Mouse (Mus musculus) stomach, embryonic 16.5 days (tissue): ENCODE measurements at regions not wholly inside any gene's neighbourhood (a gene's known extent, or its start where the extent isn't known, plus 50 kb on each side); places are given as distances from the start of the nearest gene placed in this dataset.

Source experiments
- ATAC-seq: fragments of 200-750 bp; cut with Nextera tagmentation; 2 replicates; pipeline ENCODE4 v1.8.0; 2017; ENCODE audit warnings: moderate number of reproducible peaks, moderate TSS enrichment; ENCODE audit not compliant: insufficient read depth, low FRiP score
- H3K27ac ChIP-seq: fragments of 300-500 bp; sonication (generic); 2 replicates; pipeline ENCODE4 v1.5.1; 2014; ENCODE audit warnings: low read length
- H3K27me3 ChIP-seq: fragments of 300-500 bp; sonication (generic); 2 replicates; pipeline ENCODE4 v1.6.1; 2014; ENCODE audit warnings: low read length, control low read depth, mixed read lengths; ENCODE audit not compliant: control insufficient read depth, insufficient read depth
- H3K36me3 ChIP-seq: fragments of 300-500 bp; sonication (generic); 2 replicates; pipeline ENCODE4 v1.6.1; 2014; ENCODE audit warnings: low read length; ENCODE audit not compliant: control insufficient read depth, insufficient read depth
- H3K4me1 ChIP-seq: fragments of 300-500 bp; sonication (generic); 2 replicates; pipeline ENCODE4 v1.6.1; 2014; ENCODE audit warnings: low read length, control low read depth, mixed read lengths; ENCODE audit not compliant: control insufficient read depth, insufficient read depth
- H3K4me2 ChIP-seq: fragments of 300-500 bp; sonication (generic); 2 replicates; pipeline ENCODE4 v1.6.1; 2014; ENCODE audit warnings: low read depth, low read length, mixed read lengths
- H3K4me3 ChIP-seq: fragments of 300-500 bp; sonication (generic); replicated peaks from 2 replicates; pipeline ENCODE4 v1.5.1; 2014; ENCODE audit warnings: mild to moderate bottlenecking, low read length
- H3K9ac ChIP-seq: fragments of 300-500 bp; sonication (generic); 2 replicates; pipeline ENCODE4 v1.6.1; 2014; ENCODE audit warnings: low read length
- H3K9me3 ChIP-seq: fragments of 300-500 bp; sonication (generic); replicated peaks from 2 replicates; pipeline ENCODE4 v1.6.1; 2016; ENCODE audit warnings: low read length, control low read depth; ENCODE audit not compliant: control insufficient read depth
- WGBS: fragments of 180-500 bp; shearing (Covaris S2); extraction: QIAGEN DNeasy Blood & Tissue Kit; methylation state at CpG from one replicate; pipeline ENCODE4 v1.1.7; 2014; 5-methylcytosine and 5-hydroxymethylcytosine counted together

DNA sequence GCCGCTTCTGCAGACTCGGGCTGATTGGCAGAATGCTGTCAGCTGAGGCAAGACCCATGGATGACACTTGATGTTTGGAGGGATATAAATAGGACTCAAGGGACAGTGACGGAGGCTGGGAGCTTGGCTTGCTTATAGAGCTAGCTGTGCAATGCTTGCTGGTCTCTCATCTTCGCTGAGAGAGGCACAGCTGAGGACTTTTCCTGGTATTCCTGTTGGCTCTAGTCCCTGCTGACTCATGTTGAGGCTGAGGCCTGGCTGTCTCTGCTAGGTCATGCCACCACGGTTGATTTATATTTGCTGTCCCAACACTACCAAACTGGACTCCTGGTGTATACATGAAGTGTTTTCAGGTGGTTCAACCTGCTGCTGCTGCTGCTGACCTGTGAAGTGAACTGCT lies 419.6 kb upstream of the Meis1 start:
- Histone ChIP-seq H3K27ac (no peak overlapping the region), H3K4me1 (no peaks in the 10 kb centered on the region), H3K36me3 (no peaks in the 10 kb centered on the region), H3K4me3 (no peak overlapping the region), H3K9me3 (no peaks in the 10 kb centered on the region), H3K27me3 (no peaks in the 10 kb centered on the region), H3K4me2 (no peak overlapping the region), H3K9ac (no peak overlapping the region)
- ATAC-seq: no peak
- 87% methylated on average over 5 of the region's 5 CpGs for WGBS

DNA sequence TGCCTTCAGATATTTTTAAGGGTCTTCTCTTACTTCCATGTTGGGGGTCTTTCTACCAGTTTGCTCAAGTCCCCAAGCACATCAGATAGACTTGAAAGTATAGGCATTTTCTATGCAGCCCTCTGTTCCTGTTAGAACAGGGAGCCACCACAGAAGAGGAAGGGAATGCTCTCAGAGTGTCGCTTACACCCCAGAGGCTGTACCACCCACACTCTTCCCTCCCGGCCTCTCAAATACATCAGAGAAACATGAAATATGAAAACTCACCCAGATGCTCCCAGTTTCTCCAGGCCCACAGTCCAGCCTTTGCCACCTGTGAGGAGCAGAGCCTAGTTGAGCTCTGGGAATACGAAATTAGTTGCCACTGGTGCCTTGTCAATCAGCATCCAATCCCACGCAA lies 423.2 kb upstream of the Meis1 start:
- H3K4me1 ChIP-seq: no peaks in the 10 kb centered on the region
- 84% methylated on average over 4 of the region's 4 CpGs for WGBS
- ATAC-seq: no peak
- no peak overlapping the region for H3K9ac ChIP-seq
- H3K4me2 ChIP-seq: no peak overlapping the region
- H3K4me3 ChIP-seq: no peak overlapping the region
- no peaks in the 10 kb centered on the region for H3K27me3 ChIP-seq
- no peaks in the 10 kb centered on the region for H3K36me3 ChIP-seq
- no peaks in the 10 kb centered on the region for H3K9me3 ChIP-seq
- H3K27ac ChIP-seq: no peak overlapping the region

DNA sequence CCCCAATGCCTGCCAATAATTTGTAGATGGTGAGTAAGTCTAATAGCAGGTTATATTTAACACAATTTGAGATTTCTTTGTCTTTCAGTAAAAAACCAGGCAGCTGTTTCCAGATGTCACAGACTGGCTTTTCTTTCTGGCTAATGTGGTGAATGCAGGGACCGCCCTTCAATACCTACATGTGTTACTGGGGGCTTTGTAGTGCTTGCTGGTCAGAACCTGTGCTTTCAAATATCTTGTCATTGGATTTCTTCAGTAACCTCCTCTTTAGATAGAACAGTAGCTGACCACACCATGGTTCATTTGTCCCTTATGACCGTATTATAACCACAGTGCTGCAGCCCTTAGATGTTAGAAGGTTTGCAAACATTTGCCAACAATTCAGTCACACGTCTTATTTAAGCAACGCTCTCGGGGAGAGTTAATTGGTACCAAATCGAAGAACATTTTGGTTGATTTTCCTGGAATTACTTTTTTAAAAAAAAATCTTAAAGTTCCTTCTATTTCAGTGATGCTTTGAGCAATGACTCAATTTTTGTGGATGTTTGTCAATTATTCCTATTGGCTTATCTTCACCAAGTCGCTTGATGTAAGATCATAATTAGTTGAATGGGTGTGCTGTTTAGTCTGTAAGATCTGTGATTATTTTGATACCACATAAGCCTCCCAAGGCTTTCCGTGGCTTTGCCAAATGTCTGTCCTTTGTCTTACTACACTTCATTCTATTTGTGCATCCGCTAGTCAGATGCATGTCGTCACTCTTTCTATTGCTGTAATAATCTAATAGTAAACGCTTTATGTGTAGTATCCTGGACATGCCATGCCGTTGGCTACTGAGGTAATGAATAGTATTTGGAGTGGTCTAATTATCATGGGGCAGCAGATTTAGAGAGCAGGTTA lies 436.9 kb upstream of the Meis1 start:
- 87% methylated on average over 12 of the region's 12 CpGs for WGBS
- ATAC-seq: no peak
- no peaks in the 10 kb centered on the region for H3K9me3 ChIP-seq
- H3K4me1 ChIP-seq: no peaks in the 10 kb centered on the region
- H3K36me3 ChIP-seq: no peaks in the 10 kb centered on the region
- no peak overlapping the region for H3K4me3 ChIP-seq
- no peak overlapping the region for H3K27ac ChIP-seq
- no peak overlapping the region for H3K4me2 ChIP-seq
- no peak overlapping the region for H3K9ac ChIP-seq
- no peaks in the 10 kb centered on the region for H3K27me3 ChIP-seq

DNA sequence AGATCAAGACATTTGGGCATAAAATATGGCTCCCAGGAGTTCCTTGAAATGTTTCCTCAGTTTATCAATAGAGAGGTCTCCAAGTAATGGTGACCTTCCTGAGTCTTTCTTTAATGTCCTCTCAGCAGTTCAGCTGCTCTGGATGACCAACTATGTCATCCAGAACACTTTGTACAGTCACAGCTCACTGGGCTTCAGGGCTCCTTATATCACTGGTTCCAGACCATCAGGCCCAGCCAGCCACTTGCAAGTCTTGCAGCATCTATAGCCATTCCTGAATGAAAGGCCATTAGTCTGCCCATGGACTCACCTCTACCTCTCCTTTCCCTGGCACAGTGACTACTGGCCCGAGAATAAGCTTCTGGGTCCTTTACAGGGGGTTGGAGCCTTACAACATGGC lies 437.8 kb upstream of the Meis1 start:
- Histone ChIP-seq H3K9me3 (no peaks in the 10 kb centered on the region), H3K4me1 (no peaks in the 10 kb centered on the region), H3K27ac (no peak overlapping the region), H3K4me3 (no peak overlapping the region), H3K4me2 (no peak overlapping the region), H3K27me3 (no peaks in the 10 kb centered on the region), H3K36me3 (no peaks in the 10 kb centered on the region), H3K9ac (no peak overlapping the region)
- no peak for ATAC-seq
- 76% methylated on average over 1 of the region's 1 CpGs for WGBS

DNA sequence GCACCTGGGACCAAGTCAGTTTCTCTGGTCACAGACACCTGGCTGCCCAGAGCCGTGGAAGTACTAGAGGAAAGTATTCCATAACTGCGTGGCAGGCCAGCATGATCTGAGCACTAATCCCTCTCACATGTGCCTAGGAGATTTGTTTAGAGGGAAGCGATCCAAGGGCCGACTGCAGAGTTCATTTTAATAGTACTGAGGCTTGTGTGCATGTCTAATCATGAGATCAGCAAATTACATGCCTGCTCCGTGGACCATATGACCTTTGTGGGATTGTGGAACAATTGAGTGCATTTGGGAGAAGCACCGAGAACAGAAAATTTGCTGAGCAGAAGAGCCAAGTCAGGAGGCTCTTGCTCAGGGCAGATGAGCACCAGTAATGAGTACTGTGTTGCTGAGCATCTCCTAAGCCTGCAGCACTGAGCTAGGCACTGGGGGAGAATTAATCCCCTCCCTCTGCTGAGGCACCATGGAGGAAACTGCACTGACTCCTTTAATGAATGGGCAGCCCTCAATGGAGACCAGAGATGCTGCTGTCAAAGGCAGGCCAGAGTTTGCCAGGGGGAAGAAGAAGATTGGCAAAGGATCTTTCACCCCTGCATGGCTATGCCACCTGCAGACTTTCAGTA lies 445.1 kb upstream of the Meis1 start:
- H3K4me1 ChIP-seq: no peaks in the 10 kb centered on the region
- WGBS: 56% methylated on average over 6 of the region's 6 CpGs
- H3K27ac ChIP-seq: no peak overlapping the region
- H3K9ac ChIP-seq: no peak overlapping the region
- no peak overlapping the region for H3K4me3 ChIP-seq
- no peaks in the 10 kb centered on the region for H3K36me3 ChIP-seq
- no peak overlapping the region for H3K4me2 ChIP-seq
- H3K27me3 ChIP-seq: no peaks in the 10 kb centered on the region
- H3K9me3 ChIP-seq: no peaks in the 10 kb centered on the region
- no peak for ATAC-seq

DNA sequence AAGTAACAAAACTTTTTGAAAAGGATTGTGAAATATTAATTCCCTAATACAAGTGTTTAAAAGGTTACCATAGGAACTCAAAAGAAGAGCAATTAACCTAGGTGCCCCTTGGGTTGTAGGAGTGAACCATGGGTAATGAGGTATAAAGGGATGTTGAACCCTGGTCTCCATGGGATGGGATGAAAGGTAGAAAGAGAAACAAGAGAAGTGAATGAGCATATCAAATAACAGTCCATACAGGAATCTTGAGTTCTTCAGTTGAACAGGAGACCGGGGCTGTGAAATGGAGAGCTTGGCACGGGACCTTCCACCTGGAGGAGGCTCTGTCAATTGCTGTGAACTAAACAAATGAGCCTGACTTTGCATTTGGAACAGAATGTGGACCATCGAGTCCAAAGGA lies 449.6 kb upstream of the Meis1 start:
- no peak for ATAC-seq
- WGBS: 77% methylated on average over 3 of the region's 3 CpGs
- Histone ChIP-seq H3K9me3 (no peaks in the 10 kb centered on the region), H3K4me1 (no peaks in the 10 kb centered on the region), H3K27ac (no peak overlapping the region), H3K4me3 (no peak overlapping the region), H3K9ac (no peak overlapping the region), H3K27me3 (no peaks in the 10 kb centered on the region), H3K36me3 (no peaks in the 10 kb centered on the region), H3K4me2 (no peak overlapping the region)

DNA sequence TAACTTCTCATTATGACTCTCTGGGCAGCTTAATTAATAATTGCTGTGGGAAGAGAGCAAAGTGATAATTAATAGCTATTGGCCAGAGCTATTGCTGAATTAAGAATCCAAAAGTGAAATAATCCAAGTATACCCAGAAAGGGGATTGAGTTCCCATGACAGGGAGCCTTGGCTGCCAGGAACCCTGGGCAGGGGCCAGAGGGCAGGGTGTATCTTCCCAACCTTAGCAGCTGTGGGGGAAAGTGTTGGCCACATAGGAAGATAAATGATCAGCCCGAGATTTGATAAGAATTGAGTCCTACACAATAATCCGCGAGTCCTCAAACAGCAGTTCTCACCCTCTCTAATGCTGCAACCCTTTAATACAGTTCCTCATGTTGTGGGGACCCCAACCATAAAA lies 450.0 kb upstream of the Meis1 start:
- H3K27me3 ChIP-seq: no peaks in the 10 kb centered on the region
- no peaks in the 10 kb centered on the region for H3K4me1 ChIP-seq
- 77% methylated on average over 3 of the region's 3 CpGs for WGBS
- H3K9me3 ChIP-seq: no peaks in the 10 kb centered on the region
- no peak overlapping the region for H3K4me3 ChIP-seq
- no peak overlapping the region for H3K27ac ChIP-seq
- H3K4me2 ChIP-seq: no peak overlapping the region
- no peak overlapping the region for H3K9ac ChIP-seq
- H3K36me3 ChIP-seq: no peaks in the 10 kb centered on the region
- no peak for ATAC-seq

DNA sequence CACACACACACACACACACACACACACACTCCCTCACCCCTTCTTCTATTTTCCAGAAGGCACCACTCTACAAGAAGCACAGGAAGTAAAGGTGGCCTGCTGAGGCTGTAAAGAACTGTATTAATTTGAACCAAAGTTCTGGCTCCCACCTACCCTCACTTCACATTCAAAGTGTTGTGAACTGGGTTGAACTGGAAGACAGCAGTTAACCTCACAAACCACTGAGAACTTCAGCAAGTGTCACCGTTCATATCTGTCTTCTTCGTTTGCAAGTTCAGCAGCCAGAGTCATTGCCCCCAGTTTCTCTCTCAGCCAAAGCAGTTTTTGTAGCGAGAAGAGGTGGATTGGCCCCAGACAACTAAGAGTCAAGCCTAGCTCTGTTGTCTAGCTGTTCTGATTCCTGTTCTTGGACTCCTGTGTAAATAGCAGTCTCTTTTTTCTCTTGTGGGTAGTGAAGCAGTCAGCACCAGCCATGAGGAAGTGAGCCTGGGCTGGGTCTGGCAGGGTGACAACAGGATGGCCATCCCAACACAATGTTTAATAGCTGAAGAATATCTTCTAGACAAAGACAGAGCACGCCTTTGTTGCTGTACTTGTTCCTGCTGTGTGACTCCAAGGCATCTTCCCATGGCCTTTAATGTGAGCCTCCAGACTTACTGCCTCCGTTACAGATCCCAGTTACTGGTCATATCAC lies 452.0 kb upstream of the Meis1 start:
- H3K9me3 ChIP-seq: no peaks in the 10 kb centered on the region
- 81% methylated on average over 5 of the region's 5 CpGs for whole genome bisulfite sequencing
- ATAC-seq: no peak

More for the DNA sequence above, 452.0 kb upstream of the Meis1 start:
- no peaks in the 10 kb centered on the region for H3K36me3 ChIP-seq
- no peak overlapping the region for H3K27ac ChIP-seq
- no peaks in the 10 kb centered on the region; the same call in 1 of the 2 replicates for H3K4me1 ChIP-seq
- H3K9ac ChIP-seq: no peak overlapping the region
- H3K4me3 ChIP-seq: no peak overlapping the region
- H3K27me3 ChIP-seq: no peaks in the 10 kb centered on the region
- no peak overlapping the region for H3K4me2 ChIP-seq
